Mouse (Mus musculus) layer of hippocampus, adult 18-20 months (tissue): ENCODE measurements around the gene Krt1. TPM values are rescaled to one million over a fixed set of nuclear protein-coding genes. Genes with fewer than 3 reads are reported as not detected.

Experiments
- DNase-seq, 2 experiments: peaks; one replicate each; pipeline ENCODE4 v3.0.0; 2022; ENCODE audit warnings: low spot score in 2 of 2
- microRNA-seq, 2 experiments: library from miRNA; unstranded; fragments of <30 nt; microRNA quantifications; one replicate each; pipeline ENCODE4 v1.2.0; 2021
- total RNA-seq, 2 experiments: library from RNA; stranded (reverse); gene quantifications; 2 replicates each; pipeline ENCODE4 v1.2.3; 2021

Gene Krt1
- total RNA-seq, 2 experiments from 2014 or later = 2.7 to 4.0 TPM

GRCm38 (mm10) chr15:101817875-101818274, 32.7 kb downstream of the Krt1 start, which contains the start of gene Krt2:
Krt2 (minus strand) TSS chr15:101818169.
- peak; percentile 51 to 53 for DNase-seq

GRCm38 (mm10) chr15:101803052-101803822, 47.4 kb downstream of the Krt1 start:
- DNase-seq = peak in 1 of 2 experiments; percentile 56

- DNase-seq = no peak
Measured at GRCm38 (mm10) chr15:101802296-101802835, 48.2 kb downstream of the Krt1 start, which contains the start of gene Krt73. Krt73 (minus strand) TSS chr15:101802346.

Small RNA genes within 50 kb of the gene (microRNA-seq; reads per million reads assigned to microRNA genes)
- 0 reads per million in 2 experiments for gene Gm44356

Other genes starting within 250 kb of the Krt1 start
- not detected for gene Gm5414, start 222.6 kb downstream of the Krt1 start, total RNA-seq
- not detected for gene Gm5478, start 203.4 kb downstream of the Krt1 start, total RNA-seq
- not detected for gene Krt6b, start 170.5 kb downstream of the Krt1 start, total RNA-seq
- gene Krt6a, start 156.5 kb downstream of the Krt1 start, total RNA-seq = not detected
- gene Krt5, start 137.9 kb downstream of the Krt1 start, total RNA-seq = under 1 TPM; 0.43 to 0.84 TPM
- not detected for gene Krt71, start 107.7 kb downstream of the Krt1 start, total RNA-seq
- gene Krt72, start 64.3 kb downstream of the Krt1 start, total RNA-seq = not detected
- gene Krt73, start 48.4 kb downstream of the Krt1 start, total RNA-seq = 1 to 10 TPM; 6.3 to 7.8 TPM
- 10 to 100 TPM in 1 of 2 experiments, 1 to 10 TPM in 1; 7.3 to 10.5 TPM for gene Krt2, start 32.6 kb downstream of the Krt1 start, total RNA-seq
- gene Krt77, start 18.9 kb upstream of the Krt1 start, total RNA-seq = 10 to 100 TPM; 12.5 to 19.0 TPM
- not detected for gene Krt76, start 42.1 kb upstream of the Krt1 start, total RNA-seq
- gene Krt4, start 73.9 kb upstream of the Krt1 start, total RNA-seq = not detected
- under 1 TPM; 0.20 to 0.45 TPM for gene Krt79, start 89.5 kb upstream of the Krt1 start, total RNA-seq
- gene Krt78, start 103.5 kb upstream of the Krt1 start, total RNA-seq = not detected
- not detected for gene Krt8, start 153.7 kb upstream of the Krt1 start, total RNA-seq
- under 1 TPM; 0.23 to 0.64 TPM for gene Krt18, start 177.4 kb upstream of the Krt1 start, total RNA-seq
- gene Eif4b, start 223.0 kb upstream of the Krt1 start, total RNA-seq = 100 to 1,000 TPM; 197 to 203 TPM
- 10 to 100 TPM; 13.8 to 18.2 TPM for gene Tns2, start 249.6 kb upstream of the Krt1 start, total RNA-seq